Mouse (Mus musculus) heart, embryonic 10.5 days (tissue): ENCODE results near the gene Rpl12. TPM values are rescaled to one million over a fixed set of nuclear protein-coding genes. Genes with fewer than 3 reads are reported as not detected.

ENCODE experiments used
- DNase-seq: peaks from one replicate; pipeline ENCODE4 v3.0.0-alpha.2; 2017; ENCODE audit warnings: low spot score
- H3K27ac ChIP-seq: fragments of 300-500 bp; sonication (generic); 2 replicates; pipeline ENCODE4 v1.5.1; 2016; ENCODE audit warnings: mild to moderate bottlenecking
- H3K27me3 ChIP-seq: fragments of 300-500 bp; sonication (generic); 2 replicates; pipeline ENCODE4 v1.6.1; 2016; ENCODE audit warnings: mild to moderate bottlenecking; ENCODE audit not compliant: poor library complexity, insufficient read depth, severe bottlenecking
- H3K36me3 ChIP-seq: fragments of 300-500 bp; sonication (generic); 2 replicates; pipeline ENCODE4 v1.6.1; 2016; ENCODE audit warnings: mild to moderate bottlenecking, moderate library complexity
- H3K4me1 ChIP-seq: fragments of 300-500 bp; sonication (generic); 2 replicates; pipeline ENCODE4 v1.6.1; 2016; ENCODE audit warnings: mild to moderate bottlenecking
- H3K4me3 ChIP-seq: fragments of 300-500 bp; sonication (generic); 2 replicates; pipeline ENCODE4 v1.5.1; 2016; ENCODE audit warnings: mild to moderate bottlenecking, moderate library complexity
- H3K9me3 ChIP-seq: fragments of 300-500 bp; sonication (generic); 2 replicates; pipeline ENCODE4 v1.6.1; 2016; ENCODE audit warnings: mild to moderate bottlenecking, moderate library complexity
- WGBS: fragments of 180-500 bp; shearing (Covaris S2); methylation state at CpG from one replicate; pipeline ENCODE4 v1.1.7; 2016; 5-methylcytosine and 5-hydroxymethylcytosine counted together
- polyA plus RNA-seq: library from polyadenylated mRNA; unstranded; fragments of >200 nt; fragmentation: Nextera tagmentation; extraction: Ambion mirVana; gene quantifications from 2 replicates; pipeline ENCODE4 v1.2.1, GENCODE M21; 2016

The Rpl12 gene
- polyA plus RNA-seq = 121 and 170 TPM in 2 replicates

- H3K9me3 ChIP-seq = no peaks in the 10 kb centered on the region
- no peaks in the 10 kb centered on the region for H3K27me3 ChIP-seq
- H3K4me1 ChIP-seq = peaks cover 33% of the 10 kb centered on the region
- peak within 1 kb of the TSS; percentile 96 for H3K27ac ChIP-seq
- DNase-seq = peak; percentile 97
- peak within 1 kb of the TSS; percentile 89 for H3K4me3 ChIP-seq
- WGBS = 2% methylated on average over 55 of the region's 55 CpGs
- peaks cover 43% of the 10 kb centered on the region for H3K36me3 ChIP-seq
These were observed at the start of gene Rpl12, which contains the start of gene Lrsam1 for GRCm38 (mm10) chr2:32961192-32961995. TSS of gene Rpl12 (plus strand) at chr2:32961559. TSS of gene Lrsam1 (minus strand) at chr2:32961614.

GRCm38 (mm10) chr2:32911639-32912182 lies 49.6 kb upstream of the Rpl12 start:
- peaks cover 54% of the 10 kb centered on the region for H3K4me1 ChIP-seq
- H3K4me3 ChIP-seq = no peak overlapping the region
- 0 out of 2 replicates have a peak overlapping the region, but pooled peaks have one; percentile 0 for H3K27ac ChIP-seq
- H3K27me3 ChIP-seq = no peaks in the 10 kb centered on the region
- DNase-seq = no peak
- H3K36me3 ChIP-seq = peaks cover 44% of the 10 kb centered on the region
- 80% methylated on average over 7 of the region's 7 CpGs for WGBS
- no peaks in the 10 kb centered on the region for H3K9me3 ChIP-seq

- Histone ChIP-seq H3K4me1 (peaks cover 50% of the 10 kb centered on the region), H3K36me3 (peaks cover 47% of the 10 kb centered on the region), H3K27me3 (no peaks in the 10 kb centered on the region), H3K27ac (0 out of 2 replicates have a peak overlapping the region, but pooled peaks have one; percentile 0), H3K4me3 (no peak overlapping the region), H3K9me3 (no peaks in the 10 kb centered on the region)
- WGBS = 27% methylated on average over 19 of the region's 19 CpGs
- DNase-seq = peak; percentile 90
These were observed 49.1 kb upstream of the Rpl12 start for GRCm38 (mm10) chr2:32912210-32912804.

GRCm38 (mm10) chr2:32914362-32914761 lies 47.0 kb upstream of the Rpl12 start:
- Histone ChIP-seq H3K36me3 (peaks cover 63% of the 10 kb centered on the region), H3K9me3 (no peaks in the 10 kb centered on the region), H3K27ac (peak overlapping the region; percentile 89), H3K4me1 (peaks cover 33% of the 10 kb centered on the region), H3K27me3 (no peaks in the 10 kb centered on the region), H3K4me3 (peak overlapping the region; percentile 19; the same call in 1 of the 2 replicates)
- WGBS = 72% methylated on average over 5 of the region's 5 CpGs
- DNase-seq = no peak

- Histone ChIP-seq H3K9me3 (no peaks in the 10 kb centered on the region), H3K36me3 (peaks cover 63% of the 10 kb centered on the region), H3K4me3 (peak overlapping the region; percentile 19; the same call in 1 of the 2 replicates), H3K27me3 (no peaks in the 10 kb centered on the region), H3K4me1 (peaks cover 29% of the 10 kb centered on the region), H3K27ac (peak overlapping the region; percentile 89)
- peak; percentile 92 for DNase-seq
- 24% methylated on average over 3 of the region's 3 CpGs for WGBS
These were observed 46.5 kb upstream of the Rpl12 start for GRCm38 (mm10) chr2:32914896-32915295.

GRCm38 (mm10) chr2:32917526-32917925 lies 43.8 kb upstream of the Rpl12 start:
- H3K4me3 ChIP-seq = no peak overlapping the region
- H3K9me3 ChIP-seq = no peaks in the 10 kb centered on the region
- peak overlapping the region; percentile 18; the same call in 1 of the 2 replicates for H3K27ac ChIP-seq
- H3K4me1 ChIP-seq = peaks cover 25% of the 10 kb centered on the region
- 79% methylated on average over 11 of the region's 11 CpGs for WGBS
- no peaks in the 10 kb centered on the region for H3K27me3 ChIP-seq
- H3K36me3 ChIP-seq = peaks cover 67% of the 10 kb centered on the region
- no peak for DNase-seq

GRCm38 (mm10) chr2:32918391-32918790 lies 43.0 kb upstream of the Rpl12 start:
- H3K4me1 ChIP-seq = peaks cover 25% of the 10 kb centered on the region
- no peak overlapping the region for H3K27ac ChIP-seq
- no peaks in the 10 kb centered on the region for H3K27me3 ChIP-seq
- DNase-seq = no peak
- H3K36me3 ChIP-seq = peaks cover 73% of the 10 kb centered on the region
- H3K9me3 ChIP-seq = no peaks in the 10 kb centered on the region
- H3K4me3 ChIP-seq = no peak overlapping the region
- WGBS = 78% methylated on average over 9 of the region's 9 CpGs

- Histone ChIP-seq H3K4me3 (no peak overlapping the region), H3K36me3 (peaks cover 91% of the 10 kb centered on the region), H3K4me1 (peaks cover 10% of the 10 kb centered on the region), H3K27ac (no peak overlapping the region), H3K9me3 (no peaks in the 10 kb centered on the region), H3K27me3 (no peaks in the 10 kb centered on the region)
- 87% methylated on average over 7 of the region's 7 CpGs for WGBS
- no peak for DNase-seq
These were observed 40.1 kb upstream of the Rpl12 start for GRCm38 (mm10) chr2:32921235-32921634.

- DNase-seq = no peak
- Histone ChIP-seq H3K27ac (no peak overlapping the region), H3K4me1 (peaks cover 10% of the 10 kb centered on the region), H3K9me3 (no peaks in the 10 kb centered on the region), H3K4me3 (no peak overlapping the region), H3K27me3 (no peaks in the 10 kb centered on the region), H3K36me3 (peaks cover 96% of the 10 kb centered on the region)
- WGBS = 88% methylated on average over 15 of the region's 15 CpGs
These were observed 39.5 kb upstream of the Rpl12 start for GRCm38 (mm10) chr2:32921801-32922380.

- Histone ChIP-seq H3K4me1 (peaks cover 6% of the 10 kb centered on the region), H3K27me3 (no peaks in the 10 kb centered on the region), H3K27ac (no peak overlapping the region), H3K4me3 (no peak overlapping the region), H3K9me3 (no peaks in the 10 kb centered on the region), H3K36me3 (peaks cover 92% of the 10 kb centered on the region)
- 87% methylated on average over 13 of the region's 13 CpGs for WGBS
- no peak for DNase-seq
These were observed 38.8 kb upstream of the Rpl12 start for GRCm38 (mm10) chr2:32922564-32922963.

- Histone ChIP-seq H3K27me3 (no peaks in the 10 kb centered on the region), H3K4me1 (peaks cover 13% of the 10 kb centered on the region; the same call in 1 of the 2 replicates), H3K9me3 (no peaks in the 10 kb centered on the region), H3K36me3 (peaks cover 85% of the 10 kb centered on the region), H3K27ac (no peak overlapping the region), H3K4me3 (no peak overlapping the region)
- 92% methylated on average over 24 of the region's 24 CpGs for WGBS
- DNase-seq = no peak
These were observed 37.7 kb upstream of the Rpl12 start for GRCm38 (mm10) chr2:32923551-32924250.

- DNase-seq = no peak
- WGBS = 74% methylated on average over 10 of the region's 10 CpGs
- Histone ChIP-seq H3K9me3 (no peaks in the 10 kb centered on the region), H3K36me3 (peaks cover 84% of the 10 kb centered on the region), H3K27me3 (no peaks in the 10 kb centered on the region), H3K4me3 (no peak overlapping the region), H3K27ac (no peak overlapping the region), H3K4me1 (peaks cover 16% of the 10 kb centered on the region; the same call in 1 of the 2 replicates)
These were observed 37.0 kb upstream of the Rpl12 start for GRCm38 (mm10) chr2:32924306-32924844.
